Mouse (Mus musculus) retina, embryonic 14.5 days (tissue): ENCODE measurements at regions not wholly inside any gene's neighbourhood (a gene's known extent, or its start where the extent isn't known, plus 50 kb on each side); places are given as distances from the start of the nearest gene placed in this dataset.

Experiments used
- DNase-seq: peaks from one replicate; pipeline ENCODE4 v3.0.0-alpha.2; 2015; ENCODE audit warnings: low spot score

GRCm38 (mm10) chr5:46278190-46278589 is 420.8 kb upstream of the Lcorl start:
- DNase-seq, result no peak

GRCm38 (mm10) chr5:46256730-46257129 is 399.3 kb upstream of the Lcorl start:
- no peak for DNase-seq

- DNase-seq, result no peak
These were observed 396.5 kb upstream of the Lcorl start for GRCm38 (mm10) chr5:46253940-46254339.

- DNase-seq, result no peak
These were observed 378.1 kb upstream of the Lcorl start for GRCm38 (mm10) chr5:46235364-46236067.

- DNase-seq, result no peak
These were observed 375.4 kb upstream of the Lcorl start for GRCm38 (mm10) chr5:46232780-46233179.

GRCm38 (mm10) chr5:46228667-46229066 is 371.3 kb upstream of the Lcorl start:
- DNase-seq, result no peak

- DNase-seq, result peak; percentile 38
These were observed 355.5 kb upstream of the Lcorl start for GRCm38 (mm10) chr5:46212845-46213468.

GRCm38 (mm10) chr5:46209076-46209475 is 351.7 kb upstream of the Lcorl start:
- no peak for DNase-seq

- DNase-seq, result no peak
These were observed 346.3 kb upstream of the Lcorl start for GRCm38 (mm10) chr5:46203744-46204143.

GRCm38 (mm10) chr5:46202457-46202772 is 345.0 kb upstream of the Lcorl start:
- DNase-seq, result no peak

GRCm38 (mm10) chr5:46201639-46202456 is 344.4 kb upstream of the Lcorl start:
- peak; percentile 61 for DNase-seq

GRCm38 (mm10) chr5:46186908-46187307 is 329.5 kb upstream of the Lcorl start:
- no peak for DNase-seq

GRCm38 (mm10) chr5:46182157-46182556 is 324.7 kb upstream of the Lcorl start:
- DNase-seq, result peak; percentile 26

GRCm38 (mm10) chr5:46172315-46172714 is 314.9 kb upstream of the Lcorl start:
- peak; percentile 3 for DNase-seq

- DNase-seq, result no peak
These were observed 303.4 kb upstream of the Lcorl start for GRCm38 (mm10) chr5:46160774-46161173.

GRCm38 (mm10) chr5:46151973-46152372 is 294.6 kb upstream of the Lcorl start:
- peak; percentile 2 for DNase-seq

- peak; percentile 63 for DNase-seq
These were observed 293.4 kb upstream of the Lcorl start for GRCm38 (mm10) chr5:46150825-46151224.

GRCm38 (mm10) chr5:46149851-46150615 is 292.6 kb upstream of the Lcorl start:
- peak; percentile 5 for DNase-seq

- no peak for DNase-seq
These were observed 281.6 kb upstream of the Lcorl start for GRCm38 (mm10) chr5:46139024-46139423.

- DNase-seq, result no peak
These were observed 280.3 kb upstream of the Lcorl start for GRCm38 (mm10) chr5:46137695-46138094.

GRCm38 (mm10) chr5:46108020-46108419 is 250.6 kb upstream of the Lcorl start:
- no peak for DNase-seq

GRCm38 (mm10) chr5:46103350-46103749 is 245.9 kb upstream of the Lcorl start:
- no peak for DNase-seq
